Mouse (Mus musculus) heart, adult 2 months (tissue): ENCODE measurements at regions not wholly inside any gene's neighbourhood (a gene's known extent, or its start where the extent isn't known, plus 50 kb on each side); places are given as distances from the start of the nearest gene placed in this dataset.

Source experiments
- DNase-seq, 2 experiments: peaks; one replicate each; pipeline ENCODE4 v3.0.0; 2021
- H3K27ac ChIP-seq: fragments of 200-600 bp; 2 replicates; pipeline ENCODE4 v1.8.1; 2022
- H3K27me3 ChIP-seq: fragments of 200-500 bp; 2 replicates; pipeline ENCODE4 v1.6.1; 2012; ENCODE audit warnings: mild to moderate bottlenecking, low read length, inconsistent platforms, mixed read lengths; ENCODE audit not compliant: control insufficient read depth, insufficient read depth
- H3K36me3 ChIP-seq: fragments of 200-500 bp; 2 replicates; pipeline ENCODE4 v1.6.1; 2012; ENCODE audit warnings: low read length, inconsistent platforms; ENCODE audit not compliant: control insufficient read depth, insufficient read depth
- H3K4me1 ChIP-seq: fragments of 200-500 bp; 2 replicates; pipeline ENCODE4 v1.6.1; 2011; ENCODE audit warnings: low read length; ENCODE audit not compliant: control insufficient read depth, insufficient read depth
- H3K4me3 ChIP-seq: fragments of 200-600 bp; 2 replicates; pipeline ENCODE4 v1.8.1; 2022
- H3K79me2 ChIP-seq: fragments of 200-500 bp; replicated peaks from 2 replicates; pipeline ENCODE4 v1.6.1; 2012; ENCODE audit warnings: mild to moderate bottlenecking, inconsistent platforms, low read length, moderate library complexity, mixed read lengths; ENCODE audit not compliant: control insufficient read depth, insufficient read depth
- H3K9ac ChIP-seq: fragments of 200-500 bp; 2 replicates; pipeline ENCODE4 v1.6.1; 2012; ENCODE audit warnings: low read depth, mild to moderate bottlenecking, control low read depth, inconsistent platforms, low read length, mixed read lengths
- CTCF ChIP-seq: fragments of 200-600 bp; IDR thresholded peaks from 2 replicates; pipeline ENCODE4 v1.8.1; 2022; ENCODE audit warnings: antibody characterized with exemption, mild to moderate bottlenecking, moderate library complexity
- EP300 ChIP-seq: fragments of 200-500 bp; IDR thresholded peaks from 2 replicates; pipeline ENCODE4 v1.6.1; 2011; ENCODE audit warnings: low read depth, low read length, control low read depth; ENCODE audit not compliant: insufficient read depth
- POLR2A ChIP-seq: fragments of 200-500 bp; IDR thresholded peaks from 2 replicates; pipeline ENCODE4 v1.6.1; 2011; ENCODE audit warnings: mild to moderate bottlenecking, low read depth, low read length, control low read depth; ENCODE audit not compliant: insufficient read depth
- WGBS: fragments of 180-500 bp; shearing (Covaris S2); methylation state at CpG from one replicate; pipeline ENCODE4 v1.1.7; 2018; 5-methylcytosine and 5-hydroxymethylcytosine counted together
- intact Hi-C: fragments of 180-260 bp; cut with DNase I; formaldehyde crosslinking; loops from one replicate; pipeline ENCODE4 v1.15.1; 2025

GRCm38 (mm10) chr2:34080176-34080575 is 192.4 kb upstream of the Mvb12b start:
- WGBS, result 22% methylated on average over 3 of the region's 3 CpGs
- no peaks in the 10 kb centered on the region for H3K27me3 ChIP-seq
- no peak overlapping the region for H3K27ac ChIP-seq
- DNase-seq, result no peak
- H3K4me3 ChIP-seq, result no peak overlapping the region
- H3K4me1 ChIP-seq, result no peaks in the 10 kb centered on the region
- no peaks in the 10 kb centered on the region for H3K79me2 ChIP-seq
- TF ChIP-seq POLR2A, result no peak
- no peak for TF ChIP-seq CTCF
- H3K36me3 ChIP-seq, result no peaks in the 10 kb centered on the region
- H3K9ac ChIP-seq, result no peak overlapping the region
- intact Hi-C loops, result no loop called here

- 75% methylated on average over 12 of the region's 12 CpGs for WGBS
- Histone ChIP-seq H3K4me1 (no peaks in the 10 kb centered on the region), H3K27ac (no peak overlapping the region), H3K36me3 (no peaks in the 10 kb centered on the region), H3K27me3 (no peaks in the 10 kb centered on the region), H3K79me2 (no peaks in the 10 kb centered on the region), H3K9ac (no peak overlapping the region), H3K4me3 (no peak overlapping the region)
- TF ChIP-seq EP300 (no peak), CTCF (no peak), POLR2A (no peak)
- intact Hi-C loops, result no loop called here
- no peak for DNase-seq
Observed at GRCm38 (mm10) chr2:34079282-34079681, 191.5 kb upstream of the Mvb12b start.

- TF ChIP-seq CTCF (no peak), POLR2A (no peak), EP300 (no peak)
- no peak overlapping the region for H3K4me3 ChIP-seq
- no peak for DNase-seq
- intact Hi-C loops, result no loop called here
- no peaks in the 10 kb centered on the region for H3K27me3 ChIP-seq
- WGBS, result 64% methylated on average over 4 of the region's 4 CpGs
- no peaks in the 10 kb centered on the region for H3K36me3 ChIP-seq
- H3K9ac ChIP-seq, result no peak overlapping the region
- no peaks in the 10 kb centered on the region for H3K79me2 ChIP-seq
- no peaks in the 10 kb centered on the region for H3K4me1 ChIP-seq
- no peak overlapping the region for H3K27ac ChIP-seq
Observed at GRCm38 (mm10) chr2:34078875-34079262, 191.1 kb upstream of the Mvb12b start.

- 64% methylated on average over 3 of the region's 3 CpGs for WGBS
- intact Hi-C loops, result no loop called here
- H3K4me1 ChIP-seq, result no peaks in the 10 kb centered on the region
Observed at GRCm38 (mm10) chr2:34078248-34078874, 190.6 kb upstream of the Mvb12b start.

GRCm38 (mm10) chr2:34076346-34076745 is 188.6 kb upstream of the Mvb12b start:
- no peak for DNase-seq

More at GRCm38 (mm10) chr2:34078248-34078874, 190.6 kb upstream of the Mvb12b start:
- no peak for TF ChIP-seq EP300
- TF ChIP-seq CTCF, result no peak
- no peak for TF ChIP-seq POLR2A
- Histone ChIP-seq H3K9ac (no peak overlapping the region), H3K27me3 (no peaks in the 10 kb centered on the region), H3K79me2 (no peaks in the 10 kb centered on the region), H3K36me3 (no peaks in the 10 kb centered on the region), H3K4me3 (no peak overlapping the region), H3K27ac (no peak overlapping the region)
- no peak for DNase-seq

GRCm38 (mm10) chr2:34074066-34074465 is 186.3 kb upstream of the Mvb12b start:
- no peaks in the 10 kb centered on the region for H3K79me2 ChIP-seq
- H3K36me3 ChIP-seq, result no peaks in the 10 kb centered on the region
- no peak for DNase-seq
- intact Hi-C loops, result no loop called here
- WGBS, result 49% methylated on average over 3 of the region's 3 CpGs
- H3K4me3 ChIP-seq, result no peak overlapping the region
- no peak overlapping the region for H3K27ac ChIP-seq
- TF ChIP-seq EP300 (no peak), CTCF (no peak), POLR2A (no peak)
- no peak overlapping the region for H3K9ac ChIP-seq
- no peaks in the 10 kb centered on the region for H3K27me3 ChIP-seq
- H3K4me1 ChIP-seq, result no peaks in the 10 kb centered on the region

More at GRCm38 (mm10) chr2:34076346-34076745, 188.6 kb upstream of the Mvb12b start:
- no peak overlapping the region for H3K9ac ChIP-seq
- intact Hi-C loops, result no loop called here
- no peaks in the 10 kb centered on the region for H3K36me3 ChIP-seq
- H3K79me2 ChIP-seq, result no peaks in the 10 kb centered on the region
- no peak overlapping the region for H3K27ac ChIP-seq
- no peak overlapping the region for H3K4me3 ChIP-seq
- H3K4me1 ChIP-seq, result no peaks in the 10 kb centered on the region
- H3K27me3 ChIP-seq, result no peaks in the 10 kb centered on the region
- WGBS, result 54% methylated on average over 4 of the region's 4 CpGs
- TF ChIP-seq CTCF, result no peak
- no peak for TF ChIP-seq POLR2A
- no peak for TF ChIP-seq EP300
